Mouse (Mus musculus) c-Kit-positive CD71-positive TER-119-positive erythroid progenitor cells, embryonic 14.5 days (primary cell): ENCODE measurements around the gene Otud7a.

Experiments
- DNase-seq: peaks from one replicate; pipeline ENCODE4 v3.0.0-alpha.2; 2013; ENCODE audit warnings: low spot score

The Otud7a gene

DNA sequence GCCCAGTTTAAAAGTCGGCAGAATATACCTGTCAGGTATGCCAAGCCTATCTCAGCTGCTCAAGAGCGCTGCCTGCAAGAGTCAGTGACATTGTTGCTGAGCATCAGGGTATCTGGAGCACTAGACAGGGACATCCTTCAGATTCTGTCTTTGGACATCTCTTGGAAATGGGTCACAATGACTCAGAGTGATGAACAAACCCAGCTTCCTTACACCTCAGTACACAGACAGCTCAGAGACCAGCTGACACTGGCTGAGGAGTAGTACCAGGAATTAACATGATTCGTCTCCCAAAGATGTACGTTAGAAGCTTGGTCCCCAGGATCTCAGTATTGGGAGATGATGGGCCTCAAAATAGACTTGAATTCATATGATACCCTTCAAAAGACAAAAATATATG is 332.8 kb downstream of the Otud7a start:
- DNase-seq = no peak

DNA sequence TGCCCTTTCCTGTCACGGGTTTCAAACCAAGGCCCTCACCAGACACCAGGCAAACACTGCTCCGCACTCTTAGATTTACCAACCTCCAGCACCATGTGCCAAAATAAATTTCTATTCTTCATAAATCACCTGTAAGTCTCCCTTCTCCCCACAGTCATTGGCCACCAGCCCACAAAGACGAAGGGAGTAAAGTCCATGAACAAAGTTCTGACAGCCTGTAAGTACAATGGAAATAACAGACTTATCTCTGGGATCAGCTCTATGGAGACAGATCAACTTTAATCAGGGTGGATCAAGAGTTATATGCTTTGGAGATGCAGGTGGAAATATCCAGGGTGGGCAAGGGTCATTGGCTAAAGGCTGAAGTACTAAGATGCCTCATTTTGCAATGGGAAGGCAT is 336.3 kb downstream of the Otud7a start:
- no peak for DNase-seq

DNA sequence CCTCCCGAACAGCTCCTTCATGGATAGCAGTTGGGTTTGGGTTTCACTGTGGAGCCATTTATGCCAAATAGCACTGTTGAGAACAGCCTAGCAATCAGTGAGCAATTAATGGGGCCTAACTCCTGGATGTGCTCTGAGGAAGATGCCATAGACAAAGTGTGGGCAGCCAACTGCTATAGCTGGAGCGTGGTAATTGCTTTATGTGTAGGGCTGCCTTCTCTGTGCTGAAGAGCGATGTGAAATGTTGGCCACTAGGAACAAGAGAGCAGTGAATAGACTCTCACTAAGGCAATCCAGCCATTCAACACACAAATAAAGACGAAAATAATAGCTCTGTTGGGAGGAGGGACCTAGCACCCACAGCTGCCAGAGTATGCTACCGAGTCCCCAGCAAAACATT is 345.2 kb downstream of the Otud7a start:
- no peak for DNase-seq

DNA sequence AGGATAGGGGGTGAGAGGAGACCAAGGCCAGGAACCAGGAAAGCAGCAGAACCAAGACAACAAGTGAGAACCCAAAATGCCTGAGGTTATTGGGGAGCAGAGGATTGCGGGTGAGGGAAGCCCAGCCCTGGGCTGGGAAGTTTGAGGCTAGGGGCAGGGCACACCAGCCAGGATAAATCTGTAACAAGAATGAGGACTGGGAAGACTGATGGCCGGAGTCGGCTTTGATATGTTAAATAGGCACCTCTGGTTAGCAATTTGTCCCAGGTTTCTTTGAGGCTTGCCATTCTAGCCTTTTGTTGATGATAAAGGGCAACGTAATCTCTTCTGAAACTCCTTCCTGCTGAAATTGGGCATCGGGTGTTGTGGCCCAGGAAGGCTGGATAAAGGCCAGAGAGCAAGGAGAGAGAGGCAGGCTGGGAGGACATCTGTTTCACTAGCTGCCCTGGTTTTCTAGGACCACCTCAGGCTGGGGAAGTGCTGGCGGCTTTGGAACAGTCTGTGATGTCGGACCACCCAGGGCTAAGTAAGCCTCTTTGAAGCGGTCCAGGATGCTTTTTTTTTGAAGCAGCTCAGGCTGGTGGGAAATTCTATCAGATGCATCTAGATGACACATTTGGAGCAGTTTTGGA is 351.6 kb downstream of the Otud7a start:
- DNase-seq = no peak

DNA sequence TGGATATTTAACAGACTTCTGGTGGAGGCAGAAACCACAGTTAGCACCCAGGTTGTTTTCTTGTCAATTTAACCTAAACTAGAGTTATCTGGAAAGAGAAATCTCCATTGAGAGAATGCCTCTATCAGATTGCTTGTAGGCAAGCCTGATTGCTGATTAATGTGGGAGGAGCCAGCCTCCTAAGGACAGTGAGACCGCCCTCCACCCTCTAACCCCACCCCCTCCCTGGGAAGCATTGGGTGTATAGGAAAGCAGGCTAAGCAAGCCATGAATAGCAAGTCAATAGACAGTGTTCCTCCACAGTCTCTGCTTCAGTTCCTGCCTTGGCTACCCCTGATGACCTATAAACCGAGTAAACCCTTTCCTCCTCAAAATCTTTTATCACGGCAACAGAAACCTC is 353.9 kb downstream of the Otud7a start:
- DNase-seq = no peak

DNA sequence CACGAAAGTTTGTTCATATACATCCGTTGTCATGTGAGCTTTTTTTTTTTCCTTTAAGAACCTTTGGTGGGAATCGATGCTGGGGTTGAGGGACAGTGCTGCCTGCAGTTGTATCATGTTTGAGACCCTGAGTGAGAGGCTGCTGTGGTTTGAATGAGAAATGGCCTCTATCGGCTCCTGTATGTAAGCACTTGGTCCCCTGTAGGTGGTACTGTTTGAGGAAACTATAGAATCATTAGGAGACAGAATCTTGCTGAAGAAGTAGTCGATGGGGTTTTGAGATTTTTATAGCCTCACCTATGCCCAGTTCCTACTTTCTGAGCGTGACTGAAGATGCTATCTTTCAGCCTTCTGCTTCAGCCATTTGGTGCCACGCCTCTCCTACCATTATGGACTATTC is 354.8 kb downstream of the Otud7a start:
- DNase-seq = no peak

DNA sequence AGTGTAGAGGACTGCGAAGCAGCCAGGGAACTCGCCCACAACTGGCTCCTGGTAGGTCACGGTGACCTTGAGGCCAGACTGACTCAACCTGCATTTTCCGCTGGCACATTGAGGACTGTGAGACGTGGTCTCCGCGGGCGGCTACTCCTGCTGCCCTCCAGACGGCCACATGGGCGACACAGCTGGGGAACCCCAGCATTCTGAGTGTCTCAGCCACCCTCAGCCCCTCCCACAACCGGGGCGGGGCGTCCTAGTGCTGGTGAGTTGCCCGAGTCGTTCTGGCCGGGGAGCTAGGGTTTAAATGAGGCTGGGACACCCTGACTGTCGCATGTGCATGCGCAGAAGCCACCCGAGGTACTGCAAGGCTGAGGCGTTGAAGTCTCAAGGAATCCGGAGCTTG is 358.2 kb downstream of the Otud7a start:
- peak; percentile 22 for DNase-seq
